Mouse (Mus musculus) lung, postnatal 0 days (tissue): ENCODE measurements at regions not wholly inside any gene's neighbourhood (a gene's known extent, or its start where the extent isn't known, plus 50 kb on each side); places are given as distances from the start of the nearest gene placed in this dataset.

Experiments used
- ATAC-seq: fragments of 200-750 bp; cut with Nextera tagmentation; 2 replicates; pipeline ENCODE4 v1.8.0; 2017; ENCODE audit warnings: moderate library complexity
- DNase-seq: peaks from one replicate; pipeline ENCODE4 v3.0.0-alpha.2; 2016; ENCODE audit warnings: low spot score
- H3K27ac ChIP-seq: fragments of 300-500 bp; sonication (generic); 2 replicates; pipeline ENCODE4 v1.5.1; 2014; ENCODE audit warnings: antibody characterized with exemption, mild to moderate bottlenecking, low read length, mixed read lengths
- H3K27me3 ChIP-seq: fragments of 300-500 bp; sonication (generic); replicated peaks from 2 replicates; pipeline ENCODE4 v1.6.1; 2014; ENCODE audit warnings: low read length, mixed read lengths; ENCODE audit not compliant: insufficient read depth
- H3K36me3 ChIP-seq: fragments of 300-500 bp; sonication (generic); 2 replicates; pipeline ENCODE4 v1.6.1; 2014; ENCODE audit warnings: low read length, mixed read lengths; ENCODE audit not compliant: insufficient read depth
- H3K4me1 ChIP-seq: fragments of 300-500 bp; sonication (generic); 2 replicates; pipeline ENCODE4 v1.6.1; 2014; ENCODE audit warnings: antibody characterized with exemption, low read depth, low read length, mixed read lengths; ENCODE audit not compliant: insufficient read depth
- H3K4me2 ChIP-seq: fragments of 300-500 bp; sonication (generic); replicated peaks from 2 replicates; pipeline ENCODE4 v1.6.1; 2014; ENCODE audit warnings: low read depth, mild to moderate bottlenecking, low read length, moderate library complexity, mixed read lengths
- H3K4me3 ChIP-seq: fragments of 300-500 bp; sonication (generic); 2 replicates; pipeline ENCODE4 v1.5.1; 2014; ENCODE audit warnings: low read depth, low read length
- H3K9ac ChIP-seq: fragments of 300-500 bp; sonication (generic); replicated peaks from 2 replicates; pipeline ENCODE4 v1.6.1; 2014; ENCODE audit warnings: low read depth, mild to moderate bottlenecking
- H3K9me3 ChIP-seq: fragments of 300-500 bp; sonication (generic); 2 replicates; pipeline ENCODE4 v1.6.1; 2016; ENCODE audit warnings: low read length, mixed read lengths
- CTCF ChIP-seq: IDR thresholded peaks from 2 replicates; pipeline ENCODE4 v1.5.1; 2016; ENCODE audit warnings: antibody characterized with exemption, mild to moderate bottlenecking
- EP300 ChIP-seq: IDR thresholded peaks from 2 replicates; pipeline ENCODE4 v1.6.1; 2016; ENCODE audit warnings: antibody characterized with exemption, mild to moderate bottlenecking, control low read depth
- WGBS: fragments of 180-500 bp; shearing (Covaris S2); extraction: QIAGEN DNeasy Blood & Tissue Kit; methylation state at CpG from one replicate; pipeline ENCODE4 v1.1.7; 2014; 5-methylcytosine and 5-hydroxymethylcytosine counted together

DNA sequence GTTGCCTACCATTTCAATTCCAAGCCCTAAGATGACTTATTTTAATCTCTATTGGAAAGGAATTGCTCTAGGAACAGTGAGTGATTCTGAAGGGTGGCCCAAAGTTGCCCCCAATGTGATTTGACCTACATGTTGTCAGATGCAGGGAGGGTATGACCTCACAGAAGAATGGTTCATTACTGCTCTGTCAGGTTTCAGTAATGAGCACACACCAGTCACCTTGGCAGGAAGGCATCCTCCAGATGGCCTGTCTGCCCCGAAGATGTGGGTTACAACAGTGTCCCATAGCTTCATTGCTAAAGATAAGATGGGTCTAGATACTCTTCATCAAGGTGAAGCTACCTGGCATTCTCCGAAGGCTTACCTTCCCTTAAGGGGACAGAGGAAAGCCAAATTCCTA lies 137.1 kb downstream of the Ttc8 start:
- Histone ChIP-seq H3K27ac (no peak overlapping the region), H3K36me3 (no peaks in the 10 kb centered on the region), H3K9me3 (no peaks in the 10 kb centered on the region), H3K4me2 (no peak overlapping the region), H3K9ac (no peak overlapping the region), H3K4me3 (no peak overlapping the region), H3K4me1 (no peaks in the 10 kb centered on the region), H3K27me3 (no peaks in the 10 kb centered on the region)
- WGBS: 82% methylated on average over 2 of the region's 2 CpGs
- ATAC-seq (no peak), DNase-seq (no peak)
- TF ChIP-seq CTCF: no peak
- no peak for TF ChIP-seq EP300

DNA sequence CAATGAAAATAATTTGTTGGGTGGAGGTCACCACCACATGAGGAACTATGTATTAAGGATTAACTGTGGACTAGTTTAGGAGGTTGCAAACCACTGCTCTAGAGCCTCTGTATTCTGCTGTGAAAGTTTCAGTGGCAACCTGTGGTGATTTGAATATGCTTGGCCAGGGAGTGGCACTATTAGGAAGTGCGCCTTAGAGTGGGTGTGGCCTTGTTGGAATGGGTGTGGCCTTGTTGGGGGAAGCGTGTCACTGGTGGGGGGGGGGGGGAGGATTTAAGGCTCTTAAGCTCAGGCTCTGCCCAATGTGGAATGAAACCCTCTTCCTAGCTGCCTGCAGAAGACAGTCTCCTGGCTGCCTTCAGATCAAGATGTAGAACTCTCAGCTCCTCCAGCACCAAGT lies 138.5 kb downstream of the Ttc8 start:
- Histone ChIP-seq H3K9me3 (no peaks in the 10 kb centered on the region), H3K4me1 (no peaks in the 10 kb centered on the region), H3K27ac (no peak overlapping the region), H3K4me3 (no peak overlapping the region), H3K27me3 (no peaks in the 10 kb centered on the region), H3K9ac (no peak overlapping the region), H3K36me3 (no peaks in the 10 kb centered on the region), H3K4me2 (no peak overlapping the region)
- 75% methylated on average over 2 of the region's 2 CpGs for WGBS
- DNase-seq (no peak), ATAC-seq (no peak)
- TF ChIP-seq EP300 (no peak), CTCF (no peak)

DNA sequence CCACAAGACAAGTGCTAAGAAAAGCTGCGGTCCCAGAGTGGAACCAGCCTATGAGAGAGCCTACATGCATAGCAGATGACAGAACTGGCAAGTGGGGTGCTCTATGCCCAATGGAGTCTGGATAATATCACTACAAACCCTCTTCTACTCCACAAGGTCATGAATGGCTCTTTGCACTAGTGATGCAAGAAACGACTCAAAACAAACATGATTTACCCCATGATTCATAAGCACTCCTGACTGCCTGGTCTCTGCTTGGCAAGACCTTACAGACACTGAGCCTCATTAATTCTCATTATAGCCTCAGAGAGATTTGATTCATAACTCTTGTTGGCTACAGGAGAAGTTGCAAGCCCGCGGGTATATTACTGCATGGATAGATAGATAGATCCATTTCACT lies 139.1 kb downstream of the Ttc8 start:
- TF ChIP-seq CTCF (no peak), EP300 (no peak)
- no peak overlapping the region for H3K4me2 ChIP-seq
- no peak for ATAC-seq

DNA sequence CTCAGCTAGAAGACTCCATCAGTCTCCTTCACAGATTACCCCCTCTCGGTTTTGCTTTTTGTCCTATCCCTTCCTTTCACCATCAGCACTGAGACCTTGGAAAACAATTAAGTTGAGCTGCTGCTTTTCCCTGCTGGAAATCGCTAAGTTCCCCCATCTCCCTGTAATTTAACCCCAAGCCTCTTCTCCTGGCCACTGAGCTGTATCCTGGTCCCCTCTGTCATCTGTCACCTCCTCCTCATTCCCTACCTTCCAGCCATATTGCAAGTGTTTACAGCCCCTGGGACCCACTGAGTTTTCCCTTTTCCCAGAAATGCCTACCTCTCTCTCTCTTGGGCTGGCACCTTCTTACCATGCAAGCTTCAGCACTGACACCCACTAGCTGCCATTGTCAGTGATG lies 140.3 kb downstream of the Ttc8 start:
- no peak overlapping the region for H3K4me3 ChIP-seq
- DNase-seq (no peak), ATAC-seq (no peak)
- no peaks in the 10 kb centered on the region for H3K27me3 ChIP-seq
- WGBS: 50% methylated on average over 2 of the region's 2 CpGs
- no peak overlapping the region for H3K4me2 ChIP-seq
- no peak overlapping the region for H3K9ac ChIP-seq
- H3K9me3 ChIP-seq: no peaks in the 10 kb centered on the region
- H3K36me3 ChIP-seq: no peaks in the 10 kb centered on the region
- no peaks in the 10 kb centered on the region for H3K4me1 ChIP-seq
- TF ChIP-seq EP300 (no peak), CTCF (no peak)
- H3K27ac ChIP-seq: no peak overlapping the region

More for the DNA sequence above, 139.1 kb downstream of the Ttc8 start:
- WGBS: 85% methylated on average over 4 of the region's 4 CpGs
- Histone ChIP-seq H3K9ac (no peak overlapping the region), H3K36me3 (no peaks in the 10 kb centered on the region), H3K9me3 (no peaks in the 10 kb centered on the region), H3K27ac (no peak overlapping the region), H3K4me3 (no peak overlapping the region), H3K4me1 (no peaks in the 10 kb centered on the region), H3K27me3 (no peaks in the 10 kb centered on the region)
- no peak for DNase-seq

DNA sequence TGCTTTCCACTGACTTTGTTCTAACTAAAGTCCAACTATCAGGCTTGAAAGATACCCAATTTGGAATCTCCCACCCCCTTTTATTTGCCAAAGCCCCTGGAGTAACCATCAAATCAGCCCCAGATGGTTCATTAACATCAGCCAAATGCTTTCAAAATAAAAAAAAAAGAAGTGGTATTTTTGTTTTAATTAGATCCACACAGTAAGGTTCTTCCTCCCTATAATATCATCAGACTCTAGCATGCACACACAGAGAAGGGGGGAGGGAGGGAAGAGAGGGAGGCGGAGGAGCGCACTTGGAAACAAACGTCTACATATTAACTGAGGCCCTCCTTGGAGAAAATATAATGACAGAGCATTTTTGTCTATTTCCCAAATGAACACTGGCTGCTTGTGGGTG lies 143.1 kb downstream of the Ttc8 start:
- H3K4me1 ChIP-seq: no peaks in the 10 kb centered on the region
- no peak for TF ChIP-seq EP300
- TF ChIP-seq CTCF: no peak
- ATAC-seq (no peak), DNase-seq (no peak)
- H3K4me2 ChIP-seq: no peak overlapping the region
- H3K4me3 ChIP-seq: no peak overlapping the region
- H3K9me3 ChIP-seq: no peaks in the 10 kb centered on the region
- no peak overlapping the region for H3K27ac ChIP-seq
- 69% methylated on average over 3 of the region's 3 CpGs for WGBS
- H3K9ac ChIP-seq: no peak overlapping the region
- H3K27me3 ChIP-seq: no peaks in the 10 kb centered on the region
- H3K36me3 ChIP-seq: no peaks in the 10 kb centered on the region

DNA sequence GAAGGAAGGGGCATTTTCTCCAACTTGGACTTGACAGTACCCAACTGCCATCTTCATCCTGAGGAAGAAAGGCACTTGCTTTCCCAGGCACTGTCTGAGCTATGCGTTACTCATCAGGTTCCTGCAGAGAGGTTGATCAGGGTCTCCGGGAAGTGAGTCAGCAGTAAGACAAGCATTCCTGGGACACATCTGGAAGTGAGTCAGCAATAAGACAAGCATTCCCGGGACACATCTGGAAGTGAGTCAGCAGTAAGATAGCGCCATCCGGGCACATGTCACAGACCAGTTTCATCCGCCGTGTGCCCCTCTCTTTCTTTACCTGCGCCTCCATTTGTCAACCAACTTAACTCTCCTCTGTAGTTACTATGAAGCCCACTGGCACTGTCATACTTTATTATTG lies 143.5 kb downstream of the Ttc8 start:
- TF ChIP-seq CTCF (no peak), EP300 (no peak)

GRCm38 (mm10) chr12:99067962-99068361 lies 147.6 kb downstream of the Ttc8 start:
- Histone ChIP-seq H3K9ac (no peak overlapping the region), H3K4me1 (no peaks in the 10 kb centered on the region), H3K27ac (no peak overlapping the region), H3K9me3 (no peaks in the 10 kb centered on the region), H3K4me2 (no peak overlapping the region), H3K36me3 (no peaks in the 10 kb centered on the region), H3K4me3 (no peak overlapping the region), H3K27me3 (no peaks in the 10 kb centered on the region)
- ATAC-seq (no peak), DNase-seq (no peak)
- 39% methylated on average over 3 of the region's 3 CpGs for WGBS
- TF ChIP-seq EP300 (no peak), CTCF (no peak)

More for the DNA sequence above, 143.5 kb downstream of the Ttc8 start:
- no peaks in the 10 kb centered on the region for H3K4me1 ChIP-seq
- H3K9me3 ChIP-seq: no peaks in the 10 kb centered on the region
- no peaks in the 10 kb centered on the region for H3K36me3 ChIP-seq
- 72% methylated on average over 8 of the region's 8 CpGs for WGBS
- ATAC-seq: no peak
- no peaks in the 10 kb centered on the region for H3K27me3 ChIP-seq
- no peak overlapping the region for H3K9ac ChIP-seq
- no peak overlapping the region for H3K27ac ChIP-seq
- DNase-seq: no peak
- H3K4me2 ChIP-seq: no peak overlapping the region
- H3K4me3 ChIP-seq: no peak overlapping the region
